9 mouse cellular contexts compared by ENCODE assay signal in genomic region chr8:13529011-13529840, GRCm38 (mm10). TPM values are rescaled to one million over a fixed set of nuclear protein-coding genes. Genes with fewer than 3 reads are reported as not detected.
DNase-seq lines count a peak whose midpoint lies in the region; ATAC-seq and TF ChIP-seq lines count a peak whose summit lies in the region.
"Had no signal": no experiment of that assay in that cellular context is flagged by ENCODE, and none has a peak within 500 bp of the region (broad histone marks: within the 10 kb centered on the region; RNA-seq: fewer than 3 reads in every experiment).

No protein-coding gene starts in this region.

- no peaks in the 10 kb centered on the region for H3K36me3 ChIP-seq in forebrain, embryonic 16.5 days (ENCODE audit: control insufficient read depth, insufficient read depth)
- H3K36me3 ChIP-seq in forebrain, embryonic 12.5 days (replicated peaks), result no peaks in the 10 kb centered on the region
- no peaks in the 10 kb centered on the region for H3K36me3 ChIP-seq in midbrain, embryonic 15.5 days (replicated peaks)
- H3K36me3 ChIP-seq in midbrain, embryonic 16.5 days (ENCODE audit: control insufficient read depth, insufficient read depth, low read length), result no peaks in the 10 kb centered on the region
- no peaks in the 10 kb centered on the region for H3K36me3 ChIP-seq in kidney, adult 2 months (ENCODE audit: control insufficient read depth, insufficient read depth, low read length)
- H3K36me3 ChIP-seq in stomach, postnatal 0 days (ENCODE audit: control insufficient read depth, insufficient read depth, low read length), result no peaks in the 10 kb centered on the region
- H3K36me3 ChIP-seq: liver, embryonic 15.5 days had no signal

- H3K4me2 ChIP-seq in forebrain, embryonic 16.5 days (ENCODE audit: low read length), result no peak overlapping the region
- no peak overlapping the region for H3K4me2 ChIP-seq in forebrain, embryonic 12.5 days
- no peak overlapping the region for H3K4me2 ChIP-seq in midbrain, embryonic 15.5 days
- no peak overlapping the region for H3K4me2 ChIP-seq in midbrain, embryonic 16.5 days (ENCODE audit: low read length)
- H3K4me2 ChIP-seq in stomach, postnatal 0 days (replicated peaks; ENCODE audit: low read depth), result no peak overlapping the region
- H3K4me2 ChIP-seq: liver, embryonic 15.5 days had no signal

- H3K4me1 ChIP-seq in forebrain, embryonic 16.5 days (replicated peaks; ENCODE audit: control insufficient read depth, insufficient read depth, low read length), result peaks cover 29% of the 10 kb centered on the region
- H3K4me1 ChIP-seq in forebrain, embryonic 12.5 days, result peaks cover 16% of the 10 kb centered on the region
- peaks cover 10% of the 10 kb centered on the region for H3K4me1 ChIP-seq in midbrain, embryonic 15.5 days
- no peaks in the 10 kb centered on the region; the same call in 1 of the 2 replicates for H3K4me1 ChIP-seq in midbrain, embryonic 16.5 days (ENCODE audit: control insufficient read depth, insufficient read depth, low read length)
- peaks cover 24% of the 10 kb centered on the region for H3K4me1 ChIP-seq in kidney, adult 2 months (ENCODE audit: control insufficient read depth, insufficient read depth, low read length)
- H3K4me1 ChIP-seq in stomach, postnatal 0 days (replicated peaks; ENCODE audit: control insufficient read depth, insufficient read depth), result peaks cover 25% of the 10 kb centered on the region

- WGBS in forebrain, embryonic 16.5 days, result 66% methylated on average over 15 of the region's 15 CpGs
- WGBS in forebrain, embryonic 12.5 days, result 73% methylated on average over 15 of the region's 15 CpGs
- WGBS in midbrain, embryonic 15.5 days, result 67% methylated on average over 15 of the region's 15 CpGs
- 69% methylated on average over 15 of the region's 15 CpGs for WGBS in midbrain, embryonic 16.5 days
- 64% methylated on average over 15 of the region's 15 CpGs for WGBS in kidney, adult 2 months
- WGBS in stomach, postnatal 0 days, result 45% methylated on average over 15 of the region's 15 CpGs

- no peaks in the 10 kb centered on the region for H3K9me3 ChIP-seq in forebrain, embryonic 16.5 days (ENCODE audit: control insufficient read depth, low read length)
- H3K9me3 ChIP-seq in forebrain, embryonic 12.5 days, result no peaks in the 10 kb centered on the region
- H3K9me3 ChIP-seq in midbrain, embryonic 15.5 days, result no peaks in the 10 kb centered on the region
- no peaks in the 10 kb centered on the region for H3K9me3 ChIP-seq in midbrain, embryonic 16.5 days (replicated peaks; ENCODE audit: control insufficient read depth, low read length, poor library complexity, severe bottlenecking)
- H3K9me3 ChIP-seq in stomach, postnatal 0 days (ENCODE audit: control insufficient read depth, low read length), result 0 out of 2 replicates have a peak, but pooled peaks cover 3% of the 10 kb centered on the region
- H3K9me3 ChIP-seq: liver, embryonic 15.5 days had no signal

- no peak overlapping the region for H3K4me3 ChIP-seq in forebrain, embryonic 16.5 days (replicated peaks; ENCODE audit: low read length)
- no peak overlapping the region for H3K4me3 ChIP-seq in forebrain, embryonic 12.5 days (replicated peaks)
- H3K4me3 ChIP-seq in midbrain, embryonic 15.5 days, result no peak overlapping the region
- no peak overlapping the region for H3K4me3 ChIP-seq in midbrain, embryonic 16.5 days (ENCODE audit: low read depth, low read length)
- no peak overlapping the region for H3K4me3 ChIP-seq in kidney, adult 2 months (ENCODE audit: insufficient read depth, low read depth, low read length)
- no peak overlapping the region for H3K4me3 ChIP-seq in stomach, postnatal 0 days (ENCODE audit: low read depth, low read length)
- H3K4me3 ChIP-seq: liver, embryonic 15.5 days had no signal

- DNase-seq in kidney, adult 2 months, result peak; percentile 72
- peak; percentile 41 for DNase-seq in stomach, postnatal 0 days (ENCODE audit: low spot score)
- no peak for DNase-seq in layer of hippocampus, adult 9-11 months

- H3K27me3 ChIP-seq in forebrain, embryonic 16.5 days (replicated peaks; ENCODE audit: control insufficient read depth, insufficient read depth, low read length), result no peaks in the 10 kb centered on the region
- H3K27me3 ChIP-seq in forebrain, embryonic 12.5 days, result peaks cover 3% of the 10 kb centered on the region; the same call in 1 of the 2 replicates
- H3K27me3 ChIP-seq in midbrain, embryonic 15.5 days (replicated peaks), result no peaks in the 10 kb centered on the region
- no peaks in the 10 kb centered on the region for H3K27me3 ChIP-seq in midbrain, embryonic 16.5 days (ENCODE audit: control insufficient read depth, insufficient read depth, low read depth, low read length)
- H3K27me3 ChIP-seq in kidney, adult 2 months (replicated peaks; ENCODE audit: control insufficient read depth, insufficient read depth, low read length), result no peaks in the 10 kb centered on the region
- H3K27me3 ChIP-seq in stomach, postnatal 0 days (ENCODE audit: control insufficient read depth, insufficient read depth, low read length), result no peaks in the 10 kb centered on the region
- H3K27me3 ChIP-seq: liver, embryonic 15.5 days had no signal

- no peak overlapping the region for H3K27ac ChIP-seq in forebrain, embryonic 16.5 days (ENCODE audit: low read length)
- no peak overlapping the region for H3K27ac ChIP-seq in forebrain, embryonic 12.5 days
- H3K27ac ChIP-seq in midbrain, embryonic 15.5 days, result 0 out of 2 replicates have a peak overlapping the region, but pooled peaks have one; percentile 36
- H3K27ac ChIP-seq in midbrain, embryonic 16.5 days (ENCODE audit: low read length), result no peak overlapping the region
- peak overlapping the region; percentile 72 for H3K27ac ChIP-seq in kidney, adult 2 months (ENCODE audit: insufficient read depth, low read depth, low read length)
- H3K27ac ChIP-seq in stomach, postnatal 0 days (replicated peaks), result peak overlapping the region; percentile 86
- H3K27ac ChIP-seq: liver, embryonic 15.5 days had no signal

- TF ChIP-seq EP300 in stomach, postnatal 0 days (optimal IDR thresholded peaks at IDR 0.05), result no peak

- H3K9ac ChIP-seq in forebrain, embryonic 16.5 days (replicated peaks; ENCODE audit: low read depth, low read length), result no peak overlapping the region
- no peak overlapping the region for H3K9ac ChIP-seq in forebrain, embryonic 12.5 days
- no peak overlapping the region for H3K9ac ChIP-seq in midbrain, embryonic 15.5 days
- no peak overlapping the region for H3K9ac ChIP-seq in midbrain, embryonic 16.5 days (ENCODE audit: low read depth, low read length)
- no peak overlapping the region for H3K9ac ChIP-seq in stomach, postnatal 0 days (ENCODE audit: low read length)
- H3K9ac ChIP-seq: liver, embryonic 15.5 days had no signal

- TF ChIP-seq CTCF in kidney, adult 2 months (conservative IDR thresholded peaks at IDR 0.05; ENCODE audit: insufficient read depth, insufficient read length, low read depth, low read length), result no peak
- 0 out of 2 replicates have a peak, but pooled peaks have one; percentile 18 for TF ChIP-seq CTCF in stomach, postnatal 0 days (IDR thresholded peaks at IDR 0.05; ENCODE audit: low read depth)

- 0 out of 2 replicates have a peak, but pooled peaks have one; percentile 1 for ATAC-seq in forebrain, embryonic 16.5 days
- no peak for ATAC-seq in forebrain, embryonic 12.5 days (ENCODE audit: low FRiP score)
- no peak for ATAC-seq in midbrain, embryonic 15.5 days (replicated peaks)
- ATAC-seq in midbrain, embryonic 16.5 days, result no peak
- peak; percentile 41; the same call in 1 of the 2 replicates for ATAC-seq in stomach, postnatal 0 days (ENCODE audit: low FRiP score, low TSS enrichment)
- no peak for ATAC-seq in activated CD4-positive, CD25-positive, alpha-beta regulatory T cell, adult 4 months

- TF ChIP-seq POLR2A in kidney, adult 2 months (IDR thresholded peaks at IDR 0.05; ENCODE audit: low read depth, low read length), result no peak

RNA-seq across cellular contexts. Expression of gene 1700029H14Rik, which starts 33.0 kb away (rescaled TPM):
- not detected in 2 replicates for polyA plus RNA-seq in forebrain, embryonic 16.5 days (2015; fragmentation: Nextera tagmentation; extraction: Ambion mirVana)
- polyA plus RNA-seq in forebrain, embryonic 12.5 days (2016; fragmentation: Nextera tagmentation; extraction: Ambion mirVana), result not detected in 2 replicates
- not detected in 2 replicates for polyA plus RNA-seq in midbrain, embryonic 15.5 days (2015; fragmentation: Nextera tagmentation; extraction: Ambion mirVana)
- polyA plus RNA-seq in midbrain, embryonic 16.5 days (2015; fragmentation: Nextera tagmentation; extraction: Ambion mirVana), result not detected in 2 replicates
- not detected in 2 replicates for polyA plus RNA-seq in kidney, adult 2 months (2012; rRNA removed)
- polyA plus RNA-seq in stomach, postnatal 0 days (2015; fragmentation: Nextera tagmentation; extraction: Ambion mirVana), result not detected in 2 replicates
- polyA plus RNA-seq in activated CD4-positive, CD25-positive, alpha-beta regulatory T cell, adult 4 months (2017; shearing (Covaris generic)), result not detected
- polyA plus RNA-seq: liver, embryonic 15.5 days had no signal

RNA-seq across cellular contexts. Expression of gene Gas6, which starts 34.9 kb away (rescaled TPM):
- 23.9 and 25.5 TPM in 2 replicates for polyA plus RNA-seq in forebrain, embryonic 16.5 days (2015; fragmentation: Nextera tagmentation; extraction: Ambion mirVana)
- 10.0 and 13.9 TPM in 2 replicates for polyA plus RNA-seq in forebrain, embryonic 12.5 days (2016; fragmentation: Nextera tagmentation; extraction: Ambion mirVana)
- polyA plus RNA-seq in midbrain, embryonic 15.5 days (2015; fragmentation: Nextera tagmentation; extraction: Ambion mirVana), result 36.8 and 42.7 TPM in 2 replicates
- 37.7 and 45.7 TPM in 2 replicates for polyA plus RNA-seq in midbrain, embryonic 16.5 days (2015; fragmentation: Nextera tagmentation; extraction: Ambion mirVana)
- polyA plus RNA-seq in kidney, adult 2 months (2012; rRNA removed), result 461 and 486 TPM in 2 replicates
- 197 and 213 TPM in 2 replicates for polyA plus RNA-seq in stomach, postnatal 0 days (2015; fragmentation: Nextera tagmentation; extraction: Ambion mirVana)
- not detected for polyA plus RNA-seq in activated CD4-positive, CD25-positive, alpha-beta regulatory T cell, adult 4 months (2017; shearing (Covaris generic))

Comparison
In these comparisons a context has a peak if more than half of its experiments do, and no peak if none do; other contexts are left out.
1. ATAC-seq: peak in forebrain, embryonic 16.5 days (single experiment) and stomach, postnatal 0 days (single experiment); none in forebrain, embryonic 12.5 days (single experiment), midbrain, embryonic 15.5 days (single experiment), midbrain, embryonic 16.5 days (single experiment) and activated CD4-positive, CD25-positive, alpha-beta regulatory T cell, adult 4 months (single experiment).
2. H3K27ac ChIP-seq: peak in midbrain, embryonic 15.5 days (single experiment), kidney, adult 2 months (single experiment) and stomach, postnatal 0 days (single experiment); none in forebrain, embryonic 16.5 days (single experiment), forebrain, embryonic 12.5 days (single experiment) and midbrain, embryonic 16.5 days (single experiment).
3. RNA of gene Gas6, which starts 34.9 kb away (polyA plus RNA-seq): 461 to 486 TPM in kidney, adult 2 months, 197 to 213 TPM in stomach, postnatal 0 days, 37.7 to 45.7 TPM in midbrain, embryonic 16.5 days, 36.8 to 42.7 TPM in midbrain, embryonic 15.5 days, 23.9 to 25.5 TPM in forebrain, embryonic 16.5 days and 10.0 to 13.9 TPM in forebrain, embryonic 12.5 days; not detected in activated CD4-positive, CD25-positive, alpha-beta regulatory T cell, adult 4 months; every median in the first group is over 10 times any median in the second.